Mouse (Mus musculus): ENCODE measurements around the gene Cpne5. TPM values are rescaled to one million over a fixed set of nuclear protein-coding genes. Genes with fewer than 3 reads are reported as not detected.

The Cpne5 gene
- polyA plus RNA-seq, 1 experiment from 2014 or later = 9.4 TPM

DNA sequence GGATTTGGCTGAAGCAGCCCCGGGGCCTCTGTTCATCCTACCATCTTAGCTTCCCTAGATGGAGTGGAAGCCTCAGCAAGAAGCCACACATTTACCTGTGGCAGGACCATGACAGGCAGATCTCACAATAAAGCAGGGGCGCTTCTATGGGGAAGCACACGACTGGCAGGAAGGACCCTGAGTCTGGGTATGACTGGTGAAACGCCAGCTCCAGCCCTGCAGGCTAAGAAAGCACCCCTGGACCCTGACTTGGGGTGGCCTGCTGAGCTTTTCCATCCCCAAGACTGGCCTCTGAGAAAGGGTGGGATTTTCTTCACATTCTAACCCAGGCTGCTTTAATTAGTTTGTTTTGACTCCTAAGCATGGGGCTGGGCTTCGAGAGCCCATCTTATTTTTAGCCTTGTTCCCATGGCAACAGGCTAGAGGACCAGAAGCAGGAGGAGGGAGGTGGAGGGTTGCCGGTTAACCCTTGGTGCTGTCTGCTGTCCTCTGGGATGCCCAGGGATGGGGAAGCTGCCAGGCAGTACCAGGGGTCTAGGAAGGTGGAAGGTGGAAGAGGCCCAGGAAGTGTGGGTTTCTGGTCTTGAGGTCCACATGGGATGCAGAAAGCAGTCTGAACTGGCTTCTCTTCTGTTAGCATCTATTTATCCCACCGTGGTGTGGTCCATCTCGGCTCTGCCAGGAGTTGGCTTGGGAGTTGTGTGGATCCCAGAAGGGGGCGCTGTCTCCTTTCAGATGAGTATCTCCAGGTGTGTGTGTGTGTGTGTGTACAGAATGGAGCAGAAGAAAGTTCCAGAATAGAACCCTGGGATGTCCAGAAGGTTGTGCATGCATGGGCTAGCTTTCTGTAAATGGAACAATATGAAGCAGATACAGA is 61.3 kb downstream of the Cpne5 start:
- no peaks in the 10 kb centered on the region for H3K36me3 ChIP-seq
- no peak overlapping the region for H3K4me2 ChIP-seq
- H3K4me1 ChIP-seq = peaks cover 19% of the 10 kb centered on the region
- no peaks in the 10 kb centered on the region for H3K27me3 ChIP-seq
- ATAC-seq (replicated peaks; ENCODE audit: low FRiP score) = no peak; the same call in 1 of the 2 replicates
- no peak overlapping the region for H3K9ac ChIP-seq
- no peaks in the 10 kb centered on the region for H3K9me3 ChIP-seq (replicated peaks)
- 18% methylated on average over 9 of the region's 9 CpGs for WGBS
- no peak overlapping the region for H3K27ac ChIP-seq
- H3K4me3 ChIP-seq (replicated peaks) = no peak overlapping the region

DNA sequence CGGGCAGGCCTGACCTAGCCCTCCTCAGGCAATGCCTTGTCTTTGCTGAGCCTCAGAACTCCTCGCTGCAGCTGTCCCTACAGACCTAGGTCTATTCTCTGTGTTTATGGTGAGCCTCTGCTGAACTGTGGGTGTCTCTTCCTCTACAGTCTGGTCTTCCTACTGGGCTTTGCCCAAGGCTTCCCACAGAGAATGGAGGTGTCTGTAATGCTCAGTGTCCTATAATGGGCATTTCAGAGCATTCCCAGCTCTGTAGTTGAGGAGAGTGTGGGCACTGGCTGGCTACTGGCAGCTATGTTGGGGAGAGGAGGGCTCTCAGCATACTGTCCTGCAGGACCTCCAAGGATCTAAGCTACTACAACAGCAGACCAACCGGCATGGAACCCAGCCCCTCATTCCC is 62.3 kb downstream of the Cpne5 start:
- 73% methylated on average over 3 of the region's 3 CpGs for WGBS
- H3K27me3 ChIP-seq = no peaks in the 10 kb centered on the region
- no peaks in the 10 kb centered on the region for H3K9me3 ChIP-seq (replicated peaks)
- H3K36me3 ChIP-seq = no peaks in the 10 kb centered on the region
- H3K27ac ChIP-seq = no peak overlapping the region
- no peak overlapping the region for H3K9ac ChIP-seq
- H3K4me3 ChIP-seq (replicated peaks) = no peak overlapping the region
- ATAC-seq (replicated peaks; ENCODE audit: low FRiP score) = no peak
- no peak overlapping the region for H3K4me2 ChIP-seq
- H3K4me1 ChIP-seq = peaks cover 27% of the 10 kb centered on the region

DNA sequence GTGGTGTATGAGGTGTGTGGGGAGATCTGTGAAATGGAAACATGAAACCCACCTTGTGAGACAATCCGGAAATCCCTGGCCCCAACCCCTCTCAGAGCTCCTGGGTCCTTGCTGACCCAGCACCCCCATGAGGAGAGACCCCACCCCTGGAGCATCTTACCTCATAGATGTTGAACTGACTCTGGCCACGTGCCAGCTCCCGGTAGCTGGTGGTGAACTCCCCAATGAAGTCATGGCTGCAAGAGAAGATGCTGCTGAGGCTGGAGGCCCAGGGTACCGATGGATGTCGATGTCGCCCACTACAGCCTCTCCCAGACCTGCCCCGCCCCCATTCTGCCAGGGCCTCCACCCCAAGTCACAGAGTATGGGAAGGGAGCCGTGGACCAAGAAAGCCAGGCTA is 64.8 kb downstream of the Cpne5 start:
- Histone ChIP-seq H3K9me3 (replicated peaks) (no peaks in the 10 kb centered on the region), H3K4me2 (no peak overlapping the region), H3K9ac (no peak overlapping the region), H3K27ac (no peak overlapping the region), H3K4me3 (replicated peaks) (no peak overlapping the region), H3K36me3 (no peaks in the 10 kb centered on the region), H3K4me1 (peaks cover 37% of the 10 kb centered on the region), H3K27me3 (no peaks in the 10 kb centered on the region)
- WGBS = 72% methylated on average over 8 of the region's 8 CpGs
- no peak for ATAC-seq (replicated peaks; ENCODE audit: low FRiP score)

DNA sequence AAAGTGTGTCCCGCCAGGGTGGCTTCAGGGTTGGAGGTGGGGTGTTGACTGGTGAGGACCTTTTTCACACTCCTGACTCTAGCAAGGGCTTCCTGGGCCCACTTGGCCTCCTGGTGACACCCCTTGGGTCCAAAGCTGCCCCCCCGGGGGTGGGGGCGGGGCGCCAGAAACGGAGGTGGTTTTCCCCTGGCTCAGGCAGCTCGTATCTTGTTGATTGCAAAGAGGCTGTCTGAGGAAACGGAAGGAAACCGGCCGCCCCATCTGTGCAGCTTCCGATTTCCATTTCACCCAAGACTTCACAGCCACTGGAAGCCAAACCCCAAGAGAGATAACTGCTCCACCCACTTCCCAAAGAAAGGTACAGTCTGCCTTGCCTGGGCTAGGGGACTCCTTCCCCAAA is 65.9 kb downstream of the Cpne5 start:
- Histone ChIP-seq H3K9ac (no peak overlapping the region), H3K36me3 (no peaks in the 10 kb centered on the region), H3K9me3 (replicated peaks) (no peaks in the 10 kb centered on the region), H3K4me3 (replicated peaks) (no peak overlapping the region), H3K4me2 (no peak overlapping the region), H3K27me3 (no peaks in the 10 kb centered on the region), H3K4me1 (peaks cover 45% of the 10 kb centered on the region), H3K27ac (no peak overlapping the region)
- ATAC-seq (replicated peaks; ENCODE audit: low FRiP score) = no peak
- 42% methylated on average over 10 of the region's 10 CpGs for WGBS

DNA sequence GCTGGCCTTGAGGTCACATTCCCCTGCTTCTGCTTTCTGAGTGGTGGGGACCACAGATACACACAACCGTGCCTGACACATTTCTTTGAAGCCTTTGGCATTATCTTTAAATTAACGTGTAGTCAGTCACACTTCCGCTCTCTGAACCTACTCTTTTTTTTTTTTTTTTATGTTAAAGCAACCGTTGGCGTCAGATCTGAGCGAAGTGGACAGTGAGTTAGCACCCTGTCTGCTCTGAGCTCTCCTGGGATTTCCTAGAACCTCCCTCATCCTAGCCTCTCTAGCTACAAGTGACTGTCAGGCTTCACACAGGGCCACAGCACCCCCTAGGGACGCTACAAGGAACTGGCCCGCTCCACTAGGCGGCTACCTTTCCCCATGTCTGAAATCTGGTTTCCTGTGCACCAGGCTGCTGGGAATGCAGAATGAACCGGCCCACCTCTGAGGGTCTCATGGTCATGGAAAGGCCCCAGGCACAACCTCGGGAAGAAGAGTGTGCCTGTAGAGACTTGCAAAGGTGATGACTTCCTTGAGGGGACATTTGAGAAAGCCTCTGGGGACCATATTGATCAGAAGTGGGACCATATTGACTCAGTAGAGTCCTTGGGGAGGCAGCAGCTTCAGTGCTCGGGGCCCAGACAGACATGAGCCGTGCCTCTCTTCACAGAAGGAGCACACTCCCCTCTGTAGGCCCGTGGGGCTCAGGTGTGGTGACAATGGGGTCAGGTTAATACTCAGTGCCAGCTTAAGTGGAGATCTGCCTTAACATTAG is 66.8 kb downstream of the Cpne5 start:
- H3K27me3 ChIP-seq = no peaks in the 10 kb centered on the region
- no peaks in the 10 kb centered on the region for H3K36me3 ChIP-seq
- H3K27ac ChIP-seq = peak overlapping the region; percentile 37; the same call in 1 of the 2 replicates
- H3K4me2 ChIP-seq = no peak overlapping the region
- H3K9me3 ChIP-seq (replicated peaks) = no peaks in the 10 kb centered on the region
- peaks cover 45% of the 10 kb centered on the region for H3K4me1 ChIP-seq
- 18% methylated on average over 14 of the region's 14 CpGs for WGBS
- H3K9ac ChIP-seq = no peak overlapping the region
- no peak overlapping the region for H3K4me3 ChIP-seq (replicated peaks)
- peak; percentile 75 for ATAC-seq (replicated peaks; ENCODE audit: low FRiP score)

DNA sequence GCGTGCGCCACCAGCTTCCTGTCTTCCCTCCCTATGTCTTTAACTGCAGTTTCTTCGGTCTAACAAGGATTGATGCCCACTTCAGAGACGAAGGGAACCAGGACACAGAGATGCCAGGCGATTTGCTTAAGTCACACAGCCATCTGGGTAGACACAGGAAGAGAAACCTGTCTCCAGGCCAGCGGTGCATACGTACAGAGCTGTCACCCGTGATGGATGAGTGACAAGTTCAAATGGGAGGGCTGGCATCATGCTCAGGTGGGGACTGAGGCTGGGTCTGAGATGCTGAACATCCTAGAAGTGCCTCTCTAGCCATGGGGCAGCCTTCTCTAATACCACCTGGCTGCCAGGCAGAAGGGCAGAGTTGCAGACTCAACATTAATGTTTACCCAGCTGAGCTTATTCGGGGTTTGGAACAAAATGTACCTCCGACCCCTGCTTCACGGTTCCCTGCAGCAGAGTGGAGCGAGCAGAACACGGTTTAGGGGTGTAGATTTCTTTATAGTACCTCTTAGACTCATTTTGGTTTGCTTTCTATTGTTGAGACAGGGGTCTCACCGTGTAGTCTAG is 67.5 kb downstream of the Cpne5 start:
- WGBS = 58% methylated on average over 14 of the region's 14 CpGs
- H3K27ac ChIP-seq = peak overlapping the region; percentile 37; the same call in 1 of the 2 replicates
- 0 out of 2 replicates have a peak, but pooled peaks have one; percentile 9 for ATAC-seq (replicated peaks; ENCODE audit: low FRiP score)

DNA sequence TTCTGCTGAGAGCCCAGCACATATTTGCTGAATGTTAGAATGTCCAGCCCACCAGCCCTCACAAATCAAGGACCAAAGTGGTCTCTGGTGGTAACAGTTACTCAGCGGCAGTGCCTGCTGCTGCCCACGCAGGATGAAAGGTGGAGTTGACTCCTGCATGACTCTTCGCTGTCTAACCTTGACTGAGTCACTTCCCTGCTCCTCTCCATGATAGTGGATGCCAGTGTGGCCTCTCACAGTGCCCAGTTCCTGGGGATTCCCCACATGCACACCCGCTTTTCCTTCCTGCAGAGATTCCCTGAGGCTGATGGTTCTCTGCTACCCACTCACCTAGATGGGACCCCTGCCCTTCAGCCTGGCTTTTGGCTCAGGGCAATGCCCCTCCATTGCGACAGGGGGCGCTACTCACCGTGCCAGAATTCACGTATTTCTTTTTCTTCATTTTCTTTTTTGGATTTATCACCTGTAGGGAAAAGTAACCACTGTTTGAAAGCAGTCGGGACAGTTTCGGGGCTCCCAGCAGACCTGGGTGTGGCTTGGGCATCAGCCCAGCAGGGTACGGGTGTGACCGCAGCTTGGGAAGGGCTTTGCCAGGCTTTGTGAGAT is 68.9 kb downstream of the Cpne5 start:
- no peak for ATAC-seq (replicated peaks; ENCODE audit: low FRiP score)
- no peak overlapping the region for H3K4me3 ChIP-seq (replicated peaks)
- H3K4me2 ChIP-seq = no peak overlapping the region
- no peaks in the 10 kb centered on the region for H3K9me3 ChIP-seq (replicated peaks)
- 76% methylated on average over 12 of the region's 12 CpGs for WGBS
- no peak overlapping the region for H3K9ac ChIP-seq
- no peak overlapping the region for H3K27ac ChIP-seq
- peaks cover 62% of the 10 kb centered on the region for H3K4me1 ChIP-seq
- no peaks in the 10 kb centered on the region for H3K36me3 ChIP-seq
- H3K27me3 ChIP-seq = no peaks in the 10 kb centered on the region

More for the DNA sequence above, 67.5 kb downstream of the Cpne5 start:
- Histone ChIP-seq H3K4me2 (no peak overlapping the region), H3K4me1 (peaks cover 48% of the 10 kb centered on the region), H3K27me3 (no peaks in the 10 kb centered on the region), H3K9me3 (replicated peaks) (no peaks in the 10 kb centered on the region), H3K4me3 (replicated peaks) (no peak overlapping the region), H3K36me3 (no peaks in the 10 kb centered on the region), H3K9ac (no peak overlapping the region)

DNA sequence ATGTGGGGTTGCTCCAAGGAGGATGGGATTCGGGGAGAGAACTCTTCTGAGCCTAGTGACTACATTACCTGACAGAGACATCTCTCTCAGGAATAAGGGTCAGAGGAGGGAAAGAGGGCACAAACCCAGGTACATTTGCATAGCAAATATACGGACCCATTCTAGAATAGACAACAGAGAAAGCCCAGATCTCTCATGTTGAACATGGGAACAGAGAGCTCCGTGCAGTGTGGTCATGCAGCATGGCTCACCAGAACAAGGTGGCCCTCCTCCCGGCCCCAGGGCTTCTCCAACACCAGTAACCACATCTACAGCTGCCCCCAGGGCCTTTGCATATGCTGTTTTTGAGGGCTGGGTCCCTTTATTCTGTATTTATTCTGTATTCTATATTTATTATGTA is 69.5 kb downstream of the Cpne5 start:
- no peaks in the 10 kb centered on the region for H3K27me3 ChIP-seq

DNA sequence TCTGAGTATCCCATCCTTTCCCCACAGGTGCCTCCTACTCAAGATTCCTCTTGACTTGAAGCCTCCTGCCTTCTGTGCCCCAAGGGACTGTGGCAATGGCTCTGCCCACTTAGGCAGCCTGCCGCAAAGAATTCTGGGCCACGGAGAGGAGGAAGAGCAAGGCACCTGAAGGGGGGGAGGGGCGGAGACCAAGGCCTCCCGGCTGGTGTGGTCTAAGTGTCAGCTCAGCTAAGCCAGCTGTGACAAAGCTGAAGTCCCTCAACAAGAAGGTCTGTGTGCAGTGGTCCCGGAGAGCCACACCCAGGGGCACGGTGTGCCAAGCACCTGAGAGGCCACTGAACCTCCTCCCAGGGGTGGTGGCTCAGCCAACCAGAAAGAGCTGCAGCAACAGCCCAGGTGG is 70.6 kb downstream of the Cpne5 start:
- Histone ChIP-seq H3K9ac (no peak overlapping the region), H3K27ac (peak overlapping the region; percentile 85), H3K4me2 (no peak overlapping the region), H3K4me3 (replicated peaks) (no peak overlapping the region), H3K4me1 (peaks cover 72% of the 10 kb centered on the region), H3K9me3 (replicated peaks) (no peaks in the 10 kb centered on the region), H3K27me3 (no peaks in the 10 kb centered on the region), H3K36me3 (no peaks in the 10 kb centered on the region)
- ATAC-seq (replicated peaks; ENCODE audit: low FRiP score) = no peak; the same call in 1 of the 2 replicates
- 56% methylated on average over 6 of the region's 6 CpGs for WGBS

More for the DNA sequence above, 69.5 kb downstream of the Cpne5 start:
- H3K9me3 ChIP-seq (replicated peaks) = no peaks in the 10 kb centered on the region
- H3K36me3 ChIP-seq = no peaks in the 10 kb centered on the region
- H3K4me2 ChIP-seq = no peak overlapping the region
- H3K9ac ChIP-seq = no peak overlapping the region
- peaks cover 68% of the 10 kb centered on the region for H3K4me1 ChIP-seq
- no peak overlapping the region for H3K4me3 ChIP-seq (replicated peaks)
- ATAC-seq (replicated peaks; ENCODE audit: low FRiP score) = no peak
- no peak overlapping the region for H3K27ac ChIP-seq
- WGBS = 80% methylated on average over 4 of the region's 4 CpGs

DNA sequence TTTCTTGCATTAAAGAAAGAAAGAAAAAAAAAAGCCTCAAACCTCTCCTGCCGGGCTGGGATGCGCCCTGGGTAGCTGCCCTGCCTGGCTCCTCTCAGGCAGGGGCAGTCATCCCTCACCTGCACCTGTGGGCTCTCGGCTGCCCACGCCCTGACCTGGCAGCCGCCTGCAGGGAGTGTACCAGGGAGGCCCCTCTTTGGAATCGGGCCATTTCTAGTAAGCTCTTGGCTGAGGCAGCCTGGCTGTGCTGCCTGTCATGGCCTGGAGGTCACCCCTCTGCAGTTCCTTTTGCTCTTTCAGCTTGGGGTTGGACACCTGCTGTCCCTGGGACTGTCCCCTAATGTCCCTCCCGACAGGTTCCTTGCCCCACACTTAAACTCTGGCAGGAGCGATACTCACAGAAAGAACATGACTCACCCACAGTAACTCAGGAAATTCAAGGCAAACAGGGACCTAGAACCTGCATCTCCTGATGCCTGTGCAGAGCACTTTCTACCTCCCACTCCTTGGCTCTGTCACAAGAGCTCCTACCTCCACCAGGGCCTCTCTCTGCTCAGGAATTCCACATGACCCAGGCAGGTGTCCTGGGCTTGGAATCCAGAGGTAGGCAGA is 71.9 kb downstream of the Cpne5 start:
- H3K36me3 ChIP-seq = no peaks in the 10 kb centered on the region
- no peak overlapping the region for H3K4me2 ChIP-seq
- H3K27ac ChIP-seq = peak overlapping the region; percentile 85
- H3K9ac ChIP-seq = no peak overlapping the region
- H3K4me1 ChIP-seq = peaks cover 60% of the 10 kb centered on the region
- H3K4me3 ChIP-seq (replicated peaks) = no peak overlapping the region
- H3K27me3 ChIP-seq = no peaks in the 10 kb centered on the region
- H3K9me3 ChIP-seq (replicated peaks) = no peaks in the 10 kb centered on the region; the same call in 1 of the 2 replicates
- ATAC-seq (replicated peaks; ENCODE audit: low FRiP score) = no peak; the same call in 1 of the 2 replicates
- 47% methylated on average over 8 of the region's 8 CpGs for WGBS

DNA sequence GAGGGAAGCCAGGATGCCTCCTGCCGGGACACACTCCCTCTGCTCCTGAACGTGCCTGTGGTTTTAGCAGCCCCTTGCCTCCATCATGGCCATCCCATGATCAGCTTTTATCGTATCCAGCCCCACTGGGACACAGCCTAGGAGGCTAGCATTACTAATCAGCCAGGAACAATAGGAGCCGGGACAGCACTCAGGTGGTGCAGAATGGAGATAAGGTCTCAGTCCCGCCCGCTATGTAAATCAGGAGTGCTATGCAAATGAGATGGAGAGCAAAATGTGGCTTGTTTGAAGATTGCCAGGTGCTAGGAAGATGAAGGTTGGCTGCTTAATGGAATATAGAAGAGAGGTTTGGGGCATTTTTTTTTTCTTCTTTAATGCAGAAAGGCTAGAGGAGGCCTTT is 72.5 kb downstream of the Cpne5 start:
- Histone ChIP-seq H3K4me3 (replicated peaks) (no peak overlapping the region), H3K4me1 (peaks cover 54% of the 10 kb centered on the region), H3K4me2 (no peak overlapping the region), H3K9ac (no peak overlapping the region), H3K27me3 (no peaks in the 10 kb centered on the region), H3K36me3 (no peaks in the 10 kb centered on the region), H3K9me3 (replicated peaks) (no peaks in the 10 kb centered on the region; the same call in 1 of the 2 replicates), H3K27ac (peak overlapping the region; percentile 85)
- ATAC-seq (replicated peaks; ENCODE audit: low FRiP score) = no peak
- 25% methylated on average over 6 of the region's 6 CpGs for WGBS
